9 mouse cellular contexts compared by ENCODE assay signal in the genomic region with DNA sequence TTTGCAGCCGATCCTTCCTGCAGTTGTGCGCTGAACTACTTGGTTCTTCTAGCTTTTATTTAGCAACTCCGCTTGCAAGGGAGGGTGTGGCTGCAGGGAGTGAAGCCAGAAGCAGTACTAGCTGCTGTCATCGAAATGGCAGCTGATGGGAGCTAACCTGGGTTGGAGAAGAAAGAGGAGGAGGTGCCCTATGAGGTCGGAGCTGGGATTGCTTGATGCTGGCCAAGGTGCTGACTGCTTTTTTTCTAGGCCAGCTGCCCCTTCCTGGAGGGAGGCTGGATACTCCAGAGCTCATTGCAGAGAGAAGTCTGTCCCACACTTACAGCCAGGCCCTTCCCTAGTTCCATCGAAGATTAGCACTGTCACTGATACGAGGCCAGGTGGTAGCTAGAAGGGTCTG. TPM values are rescaled to one million over a fixed set of nuclear protein-coding genes. Genes with fewer than 3 reads are reported as not detected.
DNase-seq lines count a peak whose midpoint lies in the region; ATAC-seq and TF ChIP-seq lines count a peak whose summit lies in the region.
"Had no signal": no experiment of that assay in that cellular context is flagged by ENCODE, and none has a peak within 500 bp of the region (broad histone marks: within the 10 kb centered on the region; RNA-seq: fewer than 3 reads in every experiment).

No protein-coding gene starts in this region.

- no peak for DNase-seq in layer of hippocampus, adult 8-10 months (ENCODE audit: low spot score in 2 of 2)
- DNase-seq in cerebellum, adult 11 months: no peak
- no peak for DNase-seq in left cerebral cortex, postnatal 36 days (ENCODE audit: low spot score in 2 of 2)
- DNase-seq: B cell, adult 2 months had no signal

- peaks cover 26% of the 10 kb centered on the region for H3K4me1 ChIP-seq in erythroblast, embryonic 14.5 days (ENCODE audit: control insufficient read depth)
- H3K4me1 ChIP-seq in E14TG2a.4 (replicated peaks; ENCODE audit: low read depth, low read length): peaks cover 94% of the 10 kb centered on the region
- peaks cover 19% of the 10 kb centered on the region for H3K4me1 ChIP-seq in forebrain, embryonic 16.5 days (replicated peaks; ENCODE audit: control insufficient read depth, insufficient read depth, low read length)

- H3K4me3 ChIP-seq in erythroblast, embryonic 14.5 days (replicated peaks): peak overlapping the region; percentile 72
- peak overlapping the region; percentile 97 for H3K4me3 ChIP-seq in E14TG2a.4 (replicated peaks; ENCODE audit: low read length)
- H3K4me3 ChIP-seq in forebrain, embryonic 16.5 days (replicated peaks; ENCODE audit: low read length): peak overlapping the region; percentile 77

- peak overlapping the region; percentile 81 for H3K4me2 ChIP-seq in forebrain, embryonic 16.5 days (ENCODE audit: low read length)

- H3K27ac ChIP-seq in forebrain, embryonic 16.5 days (ENCODE audit: low read length): no peak overlapping the region

- H3K9ac ChIP-seq in forebrain, embryonic 16.5 days (replicated peaks; ENCODE audit: low read depth, low read length): no peak overlapping the region; the same call in 1 of the 2 replicates

- peaks cover 20% of the 10 kb centered on the region for H3K27me3 ChIP-seq in erythroblast, embryonic 14.5 days (ENCODE audit: control insufficient read depth)
- H3K27me3 ChIP-seq in E14TG2a.4 (ENCODE audit: insufficient read depth, low read length): peaks cover 3% of the 10 kb centered on the region
- H3K27me3 ChIP-seq in forebrain, embryonic 16.5 days (replicated peaks; ENCODE audit: control insufficient read depth, insufficient read depth, low read length): no peaks in the 10 kb centered on the region

- no peaks in the 10 kb centered on the region for H3K9me3 ChIP-seq in erythroblast, embryonic 14.5 days (ENCODE audit: control insufficient read depth, low read length)
- no peaks in the 10 kb centered on the region for H3K9me3 ChIP-seq in E14TG2a.4 (ENCODE audit: low read length)
- H3K9me3 ChIP-seq in forebrain, embryonic 16.5 days (ENCODE audit: control insufficient read depth, low read length): no peaks in the 10 kb centered on the region

- no peak for TF ChIP-seq CTCF in E14TG2a.4 (conservative IDR thresholded peaks at IDR 0.05; ENCODE audit: low read length)

- peaks cover 38% of the 10 kb centered on the region for H3K36me3 ChIP-seq in erythroblast, embryonic 14.5 days (ENCODE audit: control insufficient read depth)
- peaks cover 52% of the 10 kb centered on the region for H3K36me3 ChIP-seq in E14TG2a.4 (ENCODE audit: insufficient read depth, low read length)
- no peaks in the 10 kb centered on the region for H3K36me3 ChIP-seq in forebrain, embryonic 16.5 days (ENCODE audit: control insufficient read depth, insufficient read depth)

- intact Hi-C loops in left cerebral cortex, postnatal 36 days (cut with DNase I): no loop called here

- ATAC-seq in erythroblast, adult 5-6 weeks (replicated peaks; ENCODE audit: low FRiP score, poor library complexity, severe bottlenecking): no peak
- no peak for ATAC-seq in forebrain, embryonic 16.5 days
- ATAC-seq in megakaryocyte progenitor cell, adult 5-6 weeks (replicated peaks; ENCODE audit: poor library complexity): peak; percentile 12

- 55% methylated on average over 7 of the region's 7 CpGs for WGBS in forebrain, embryonic 16.5 days

RNA-seq across cellular contexts. Expression of a gene that starts 1.1 kb away (rescaled TPM):
- 0.69 and 0.96 TPM in 2 replicates for polyA plus RNA-seq in erythroblast, embryonic 14.5 days (2012)
- 3.1 and 5.6 TPM in 2 replicates for total RNA-seq in erythroblast, adult 5-6 weeks (2015; ENCODE audit: low replicate concordance)
- total RNA-seq in erythroblast, adult 5-6 weeks (2017; ENCODE audit: low replicate concordance): 0.84 and 3.7 TPM in 2 replicates
- 9.8 and 12.6 TPM in 2 replicates for polyA plus RNA-seq in forebrain, embryonic 16.5 days (2015; fragmentation: Nextera tagmentation; extraction: Ambion mirVana)
- total RNA-seq in megakaryocyte progenitor cell, adult 5-6 weeks (2015): 8.6 and 8.8 TPM in 2 replicates
- 8.0 and 11.2 TPM in 2 replicates for total RNA-seq in megakaryocyte progenitor cell, adult 5-6 weeks (2017)
- total RNA-seq in layer of hippocampus, adult 8-10 months (2022): 10 to 100 TPM; 15.0 to 22.3 (median 19.5) TPM
- total RNA-seq in left cerebral cortex, postnatal 36 days (2021): 10 to 100 TPM; 16.9 to 22.0 TPM

RNA-seq across cellular contexts. Expression of a gene that starts 6.9 kb away (rescaled TPM):
- polyA plus RNA-seq in erythroblast, embryonic 14.5 days (2012): 0.38 and 0.69 TPM in 2 replicates
- total RNA-seq in erythroblast, adult 5-6 weeks (2015; ENCODE audit: low replicate concordance): 6.9 and 9.4 TPM in 2 replicates
- 3.2 and 8.5 TPM in 2 replicates for total RNA-seq in erythroblast, adult 5-6 weeks (2017; ENCODE audit: low replicate concordance)
- polyA plus RNA-seq in forebrain, embryonic 16.5 days (2015; fragmentation: Nextera tagmentation; extraction: Ambion mirVana): 1,407 and 1,413 TPM in 2 replicates
- total RNA-seq in megakaryocyte progenitor cell, adult 5-6 weeks (2015): 0.85 and 1.8 TPM in 2 replicates
- 2.0 and 4.1 TPM in 2 replicates for total RNA-seq in megakaryocyte progenitor cell, adult 5-6 weeks (2017)
- 1,000 to 10,000 TPM; 1,127 to 1,400 (median 1,206) TPM for total RNA-seq in layer of hippocampus, adult 8-10 months (2022)
- 1,000 to 10,000 TPM; 1,681 to 2,044 TPM for total RNA-seq in left cerebral cortex, postnatal 36 days (2021)

RNA-seq across cellular contexts. Expression of a gene that starts 34.1 kb away (rescaled TPM):
- 0.63 and 1.1 TPM in 2 replicates for polyA plus RNA-seq in erythroblast, embryonic 14.5 days (2012)
- total RNA-seq in erythroblast, adult 5-6 weeks (2015; ENCODE audit: low replicate concordance): 5.4 and 6.1 TPM in 2 replicates
- 5.8 and 7.2 TPM in 2 replicates for total RNA-seq in erythroblast, adult 5-6 weeks (2017; ENCODE audit: low replicate concordance)
- 70.8 and 71.5 TPM in 2 replicates for polyA plus RNA-seq in forebrain, embryonic 16.5 days (2015; fragmentation: Nextera tagmentation; extraction: Ambion mirVana)
- 23.6 and 25.8 TPM in 2 replicates for total RNA-seq in megakaryocyte progenitor cell, adult 5-6 weeks (2015)
- total RNA-seq in megakaryocyte progenitor cell, adult 5-6 weeks (2017): 29.2 and 46.3 TPM in 2 replicates
- 10 to 100 TPM; 47.1 to 50.7 (median 48.3) TPM for total RNA-seq in layer of hippocampus, adult 8-10 months (2022)
- total RNA-seq in left cerebral cortex, postnatal 36 days (2021): 10 to 100 TPM; 57.0 to 57.8 TPM

RNA-seq across cellular contexts. Expression of a gene that starts 34.1 kb away (rescaled TPM):
- 7.8 and 8.4 TPM in 2 replicates for polyA plus RNA-seq in erythroblast, embryonic 14.5 days (2012)
- 10.6 and 13.4 TPM in 2 replicates for total RNA-seq in erythroblast, adult 5-6 weeks (2015; ENCODE audit: low replicate concordance)
- total RNA-seq in erythroblast, adult 5-6 weeks (2017; ENCODE audit: low replicate concordance): 5.8 and 11.0 TPM in 2 replicates
- 47.2 and 48.3 TPM in 2 replicates for polyA plus RNA-seq in forebrain, embryonic 16.5 days (2015; fragmentation: Nextera tagmentation; extraction: Ambion mirVana)
- total RNA-seq in megakaryocyte progenitor cell, adult 5-6 weeks (2015): 67.5 and 72.1 TPM in 2 replicates
- 54.7 and 55.7 TPM in 2 replicates for total RNA-seq in megakaryocyte progenitor cell, adult 5-6 weeks (2017)
- 10 to 100 TPM; 30.9 to 34.4 (median 33.7) TPM for total RNA-seq in layer of hippocampus, adult 8-10 months (2022)
- total RNA-seq in left cerebral cortex, postnatal 36 days (2021): 10 to 100 TPM; 39.8 to 41.6 TPM

Comparison
In these comparisons a context has a peak if more than half of its experiments do, and no peak if none do; other contexts are left out.
1. RNA of a gene that starts 6.9 kb away (total RNA-seq): 1,681 to 2,044 TPM in left cerebral cortex, postnatal 36 days and 1,127 to 1,400 TPM in layer of hippocampus, adult 8-10 months; 3.2 to 9.4 TPM in erythroblast, adult 5-6 weeks and 0.85 to 4.1 TPM in megakaryocyte progenitor cell, adult 5-6 weeks; every median in the first group is over 100 times any median in the second.
2. Peak in every context shown above with its lines, with median percentiles within 50 percentile points of each other: H3K4me3 ChIP-seq.